Mouse (Mus musculus): ENCODE data around the gene Spata9.

The Spata9 gene

GRCm38 (mm10) chr13:75992169-75993028, 25.4 kb downstream of the Spata9 start:
- no peak for DNase-seq (ENCODE audit: low spot score in 2 of 2)

DNA sequence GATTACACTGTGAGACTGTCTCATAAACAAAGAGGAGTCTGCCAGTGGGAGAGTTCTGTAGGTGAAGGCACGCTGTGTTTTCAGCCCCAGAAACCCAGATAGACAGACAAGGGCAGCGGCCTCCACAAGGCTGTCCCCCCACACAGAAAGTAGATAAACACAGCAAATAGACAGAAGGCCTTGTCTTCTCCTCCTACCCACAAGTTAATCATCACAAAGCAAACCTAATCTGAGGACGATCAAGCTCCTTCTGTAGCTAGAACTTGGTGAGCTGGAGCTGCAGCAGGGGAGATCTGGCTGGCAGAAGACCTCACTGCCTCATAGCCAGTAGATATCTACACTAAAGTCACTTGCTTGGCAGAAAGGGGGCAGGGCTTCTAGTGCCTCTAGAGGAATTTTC, 36.3 kb downstream of the Spata9 start:
- DNase-seq (ENCODE audit: low spot score in 2 of 2): no peak

GRCm38 (mm10) chr13:76014511-76014910, 47.6 kb downstream of the Spata9 start:
- no peak for DNase-seq (ENCODE audit: low spot score in 2 of 2)

DNA sequence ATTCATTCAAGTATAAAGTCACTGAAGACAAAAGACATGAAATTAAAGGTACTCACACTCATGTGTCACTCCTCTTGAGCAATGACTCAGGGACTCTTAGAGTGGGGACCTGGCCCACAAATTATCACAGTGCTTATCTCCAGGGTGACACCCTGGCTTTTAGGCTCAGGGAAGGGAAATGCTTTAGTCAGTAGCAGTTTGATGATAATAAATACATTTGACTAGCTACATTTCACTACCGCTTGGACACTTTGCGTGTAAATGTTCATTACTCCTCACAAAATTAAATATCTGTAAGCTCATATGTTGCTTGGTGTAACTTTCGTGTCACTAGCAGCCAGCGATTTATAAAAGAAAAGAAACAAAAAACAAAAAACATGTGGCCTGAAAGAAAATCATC, 50.5 kb downstream of the Spata9 start:
- no peak for DNase-seq (ENCODE audit: low spot score in 2 of 2)

- peak; percentile 90 to 95 for DNase-seq (ENCODE audit: low spot score in 2 of 2)
Observed at GRCm38 (mm10) chr13:76017974-76018843, 51.3 kb downstream of the Spata9 start, which contains the start of gene Rfesd. TSS of gene Rfesd (minus strand) at chr13:76018719.

DNA sequence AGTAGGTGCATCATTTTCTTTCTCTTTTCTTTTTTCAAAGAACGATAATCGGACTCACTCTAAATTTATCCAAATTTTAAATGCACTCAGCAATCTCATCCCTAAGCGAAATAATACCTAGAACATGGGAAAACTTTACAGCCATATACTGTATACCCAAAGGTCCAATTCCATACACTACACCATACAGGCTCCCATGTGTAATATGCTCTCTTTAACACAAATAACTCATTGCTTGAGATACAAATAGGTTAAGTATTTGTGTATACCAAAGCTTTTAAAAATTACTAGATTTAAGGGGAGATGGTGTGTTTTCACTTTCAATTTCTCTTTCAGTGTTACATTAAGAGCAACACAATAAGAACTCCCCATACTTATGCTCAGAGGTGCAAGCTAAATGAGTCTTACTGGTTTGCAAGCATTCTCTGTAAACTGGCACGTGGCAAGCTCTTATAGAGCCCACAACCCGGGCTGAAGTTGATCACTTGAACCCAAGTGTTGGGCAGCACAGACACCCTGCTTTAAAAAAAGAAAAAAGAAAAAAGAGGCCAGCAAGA, 52.0 kb downstream of the Spata9 start:
- DNase-seq (ENCODE audit: low spot score in 2 of 2): no peak

- DNase-seq (ENCODE audit: low spot score in 2 of 2): no peak
Observed at GRCm38 (mm10) chr13:76021782-76022181, 54.8 kb downstream of the Spata9 start.

GRCm38 (mm10) chr13:76024588-76024987, 57.6 kb downstream of the Spata9 start:
- DNase-seq (ENCODE audit: low spot score in 2 of 2): no peak

- no peak for DNase-seq (ENCODE audit: low spot score in 2 of 2)
Observed at GRCm38 (mm10) chr13:76042455-76042854, 75.5 kb downstream of the Spata9 start.

- no peak for DNase-seq (ENCODE audit: low spot score in 2 of 2)
Observed at GRCm38 (mm10) chr13:76044971-76045370, 78.0 kb downstream of the Spata9 start.

Measured in urinary bladder, adult 18-20 months (tissue).